Mouse (Mus musculus): ENCODE measurements around the gene Gtf2h4. TPM values are rescaled to one million over a fixed set of nuclear protein-coding genes. Genes with fewer than 3 reads are reported as not detected.

Gtf2h4 gene
- 20.7 and 21.0 TPM in 2 replicates for polyA plus RNA-seq (2014; fragmentation: Nextera tagmentation; extraction: Ambion mirVana)

DNA sequence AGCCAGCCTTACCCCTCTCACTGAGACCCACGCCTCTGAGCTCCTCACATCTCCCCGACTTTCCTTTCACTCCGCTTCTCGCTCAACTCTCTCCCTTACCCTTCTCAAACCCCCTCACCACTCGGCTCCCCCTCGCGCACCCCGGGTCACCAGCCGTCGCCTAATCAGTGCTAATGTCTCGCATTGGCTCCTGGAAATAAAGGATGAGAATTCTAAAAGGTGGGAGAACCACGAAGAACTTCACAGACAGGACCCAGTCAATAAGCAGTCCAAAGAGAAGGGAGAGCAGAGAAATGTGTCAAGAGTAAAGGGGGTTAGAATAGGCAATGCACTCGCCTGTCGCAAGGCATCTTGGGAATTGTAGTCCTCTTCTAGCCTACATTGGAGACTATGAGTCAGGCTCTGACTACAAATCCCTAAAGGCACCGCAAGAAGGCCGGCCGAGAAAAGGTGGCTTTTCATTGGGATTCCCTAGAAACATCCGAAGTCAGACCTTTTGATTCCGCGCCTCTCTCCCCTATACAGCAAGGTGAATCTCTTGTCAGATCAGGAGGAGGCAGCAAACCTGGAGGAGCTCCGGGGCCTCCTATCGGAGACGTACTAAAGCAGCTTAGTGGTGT is at the start of gene Gtf2h4:
Gene Gtf2h4, minus strand, starts transcription at position 324 of the 620 bp plus-strand sequence.
- peak; percentile 97 for ATAC-seq (ENCODE audit: low read depth)
- WGBS, result 2% methylated on average over 23 of the region's 23 CpGs
- Histone ChIP-seq H3K9me3 (ENCODE audit: control insufficient read depth, low read length) (no peaks in the 10 kb centered on the region), H3K27ac (ENCODE audit: low read depth, low read length) (no peak within 1 kb of the TSS), H3K9ac (replicated peaks; ENCODE audit: low read depth, low read length) (peak within 1 kb of the TSS; percentile 71), H3K36me3 (ENCODE audit: control insufficient read depth, insufficient read depth, low read length) (no peaks in the 10 kb centered on the region), H3K4me3 (ENCODE audit: low read depth, low read length) (peak within 1 kb of the TSS; percentile 54), H3K4me1 (ENCODE audit: control insufficient read depth, insufficient read depth, low read length) (peaks cover 4% of the 10 kb centered on the region; the same call in 1 of the 2 replicates), H3K4me2 (ENCODE audit: low read depth, low read length) (peak within 1 kb of the TSS; percentile 83), H3K27me3 (ENCODE audit: control insufficient read depth, insufficient read depth, low read length) (no peaks in the 10 kb centered on the region)

DNA sequence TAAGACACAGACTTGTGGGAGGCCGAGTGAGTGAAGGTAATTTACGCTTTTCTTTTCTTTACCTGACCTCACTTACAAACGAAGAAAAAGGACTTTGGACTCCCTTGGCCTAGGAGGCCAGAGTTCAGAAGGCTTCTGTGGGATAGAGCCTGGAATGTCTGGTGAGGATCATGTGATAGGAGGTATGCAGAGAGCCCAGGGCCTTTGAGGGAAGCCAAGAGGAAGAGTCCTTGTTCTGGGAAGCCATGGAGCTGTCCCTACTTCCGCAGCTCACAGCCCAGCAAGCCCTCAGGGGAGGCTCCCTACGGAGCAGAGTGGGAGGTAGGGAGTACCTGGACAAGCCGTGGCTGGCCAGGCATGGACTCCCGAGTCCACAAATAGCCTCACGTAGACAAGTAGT is 48.1 kb upstream of the Gtf2h4 start:
- 69% methylated on average over 8 of the region's 8 CpGs for WGBS
- H3K4me2 ChIP-seq (ENCODE audit: low read depth, low read length), result no peak overlapping the region
- no peak for ATAC-seq (ENCODE audit: low read depth)
- H3K9ac ChIP-seq (replicated peaks; ENCODE audit: low read depth, low read length), result no peak overlapping the region
- no peak overlapping the region for H3K4me3 ChIP-seq (ENCODE audit: low read depth, low read length)
- no peaks in the 10 kb centered on the region for H3K9me3 ChIP-seq (ENCODE audit: control insufficient read depth, low read length)
- H3K4me1 ChIP-seq (ENCODE audit: control insufficient read depth, insufficient read depth, low read length), result no peaks in the 10 kb centered on the region
- no peaks in the 10 kb centered on the region for H3K27me3 ChIP-seq (ENCODE audit: control insufficient read depth, insufficient read depth, low read length)
- no peak overlapping the region for H3K27ac ChIP-seq (ENCODE audit: low read depth, low read length)
- no peaks in the 10 kb centered on the region for H3K36me3 ChIP-seq (ENCODE audit: control insufficient read depth, insufficient read depth, low read length)

DNA sequence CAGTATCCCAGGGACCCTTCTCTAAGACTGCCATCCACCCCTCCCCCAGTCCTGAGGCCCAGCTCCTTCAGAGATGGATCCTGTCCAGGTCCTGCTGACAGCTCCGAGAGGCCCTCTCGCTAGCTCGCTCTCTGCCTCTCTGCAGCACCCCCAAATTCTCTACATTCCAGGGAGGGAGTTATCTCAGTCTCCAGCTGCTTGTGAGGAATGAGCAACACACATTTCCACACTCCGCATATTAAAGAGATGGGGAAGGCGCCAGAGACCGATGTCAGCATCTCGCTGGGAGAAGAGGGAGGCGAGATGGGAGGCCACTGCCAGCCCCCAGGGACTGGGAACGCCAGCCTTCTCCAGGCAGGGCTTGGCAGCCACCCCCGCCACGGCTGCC is 46.8 kb upstream of the Gtf2h4 start:
- no peaks in the 10 kb centered on the region for H3K4me1 ChIP-seq (ENCODE audit: control insufficient read depth, insufficient read depth, low read length)
- H3K27ac ChIP-seq (ENCODE audit: low read depth, low read length), result no peak overlapping the region
- no peaks in the 10 kb centered on the region for H3K9me3 ChIP-seq (ENCODE audit: control insufficient read depth, low read length)
- no peak overlapping the region for H3K4me3 ChIP-seq (ENCODE audit: low read depth, low read length)
- WGBS, result 22% methylated on average over 11 of the region's 11 CpGs
- H3K36me3 ChIP-seq (ENCODE audit: control insufficient read depth, insufficient read depth, low read length), result no peaks in the 10 kb centered on the region
- peak overlapping the region; percentile 6; the same call in 1 of the 2 replicates for H3K4me2 ChIP-seq (ENCODE audit: low read depth, low read length)
- peak; percentile 41; the same call in 1 of the 2 replicates for ATAC-seq (ENCODE audit: low read depth)
- no peaks in the 10 kb centered on the region for H3K27me3 ChIP-seq (ENCODE audit: control insufficient read depth, insufficient read depth, low read length)
- H3K9ac ChIP-seq (replicated peaks; ENCODE audit: low read depth, low read length), result no peak overlapping the region

DNA sequence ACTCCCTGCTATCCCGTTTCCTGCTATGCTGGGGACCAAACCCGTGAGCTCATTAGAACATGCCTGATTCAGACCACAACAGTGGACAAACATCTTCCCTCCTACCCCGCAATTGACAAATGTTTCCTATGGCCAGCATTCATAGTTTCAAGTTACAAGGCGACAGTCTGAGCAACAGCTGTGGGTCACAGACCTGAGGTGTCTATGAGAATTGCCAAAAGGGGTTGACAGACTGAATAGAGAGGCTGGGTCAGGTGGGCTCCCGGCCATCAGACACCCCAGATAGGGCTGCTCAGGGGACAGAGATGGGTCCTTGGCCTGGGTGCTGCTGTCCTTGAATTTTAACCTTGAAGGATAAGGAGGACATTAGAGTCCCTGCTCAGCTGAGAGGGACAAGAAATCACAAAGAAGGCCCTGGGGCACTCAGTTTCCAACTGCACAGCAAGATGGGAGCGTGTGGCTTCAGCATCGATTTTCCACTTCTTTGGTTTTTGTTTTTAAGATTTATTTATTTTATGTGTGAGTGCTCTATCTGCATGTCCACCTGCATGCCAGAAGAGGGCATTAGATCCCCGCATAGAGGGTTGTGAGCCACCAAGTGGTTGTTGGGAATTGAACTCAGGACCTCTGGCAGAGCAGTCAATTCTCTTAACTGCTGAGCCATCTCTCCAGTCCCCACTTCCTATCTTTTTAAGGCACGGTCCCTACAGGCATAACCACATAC is 46.2 kb upstream of the Gtf2h4 start:
- WGBS, result 58% methylated on average over 9 of the region's 9 CpGs
- Histone ChIP-seq H3K27me3 (ENCODE audit: control insufficient read depth, insufficient read depth, low read length) (no peaks in the 10 kb centered on the region), H3K9me3 (ENCODE audit: control insufficient read depth, low read length) (no peaks in the 10 kb centered on the region), H3K4me1 (ENCODE audit: control insufficient read depth, insufficient read depth, low read length) (no peaks in the 10 kb centered on the region), H3K4me3 (ENCODE audit: low read depth, low read length) (no peak overlapping the region), H3K27ac (ENCODE audit: low read depth, low read length) (no peak overlapping the region), H3K4me2 (ENCODE audit: low read depth, low read length) (no peak overlapping the region), H3K36me3 (ENCODE audit: control insufficient read depth, insufficient read depth, low read length) (no peaks in the 10 kb centered on the region), H3K9ac (replicated peaks; ENCODE audit: low read depth, low read length) (no peak overlapping the region)
- ATAC-seq (ENCODE audit: low read depth), result no peak

DNA sequence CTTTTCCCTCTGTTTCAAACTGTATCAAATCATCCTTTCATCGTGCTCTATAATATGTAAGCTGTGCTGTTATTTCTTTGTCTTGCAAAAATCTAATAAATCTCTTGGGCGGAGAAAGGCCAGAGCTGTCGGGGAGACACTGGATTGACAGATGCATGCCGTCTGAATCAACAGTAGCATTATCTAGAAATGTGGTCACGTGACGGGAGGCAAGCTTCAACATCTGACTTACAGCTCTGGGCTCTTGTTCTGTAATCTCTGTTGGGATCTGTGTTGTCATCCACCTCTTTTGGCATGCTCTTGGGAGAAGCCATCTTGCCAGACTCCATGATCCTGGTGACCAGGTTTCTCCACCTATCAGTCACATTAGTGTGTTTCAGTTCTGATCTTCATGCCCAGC is 43.5 kb upstream of the Gtf2h4 start:
- no peaks in the 10 kb centered on the region for H3K36me3 ChIP-seq (ENCODE audit: control insufficient read depth, insufficient read depth, low read length)
- H3K27ac ChIP-seq (ENCODE audit: low read depth, low read length), result no peak overlapping the region
- H3K9me3 ChIP-seq (ENCODE audit: control insufficient read depth, low read length), result no peaks in the 10 kb centered on the region
- H3K9ac ChIP-seq (replicated peaks; ENCODE audit: low read depth, low read length), result no peak overlapping the region
- no peak overlapping the region for H3K4me3 ChIP-seq (ENCODE audit: low read depth, low read length)
- H3K27me3 ChIP-seq (ENCODE audit: control insufficient read depth, insufficient read depth, low read length), result no peaks in the 10 kb centered on the region
- no peak for ATAC-seq (ENCODE audit: low read depth)
- WGBS, result 84% methylated on average over 6 of the region's 6 CpGs
- no peak overlapping the region for H3K4me2 ChIP-seq (ENCODE audit: low read depth, low read length)
- no peaks in the 10 kb centered on the region for H3K4me1 ChIP-seq (ENCODE audit: control insufficient read depth, insufficient read depth, low read length)

DNA sequence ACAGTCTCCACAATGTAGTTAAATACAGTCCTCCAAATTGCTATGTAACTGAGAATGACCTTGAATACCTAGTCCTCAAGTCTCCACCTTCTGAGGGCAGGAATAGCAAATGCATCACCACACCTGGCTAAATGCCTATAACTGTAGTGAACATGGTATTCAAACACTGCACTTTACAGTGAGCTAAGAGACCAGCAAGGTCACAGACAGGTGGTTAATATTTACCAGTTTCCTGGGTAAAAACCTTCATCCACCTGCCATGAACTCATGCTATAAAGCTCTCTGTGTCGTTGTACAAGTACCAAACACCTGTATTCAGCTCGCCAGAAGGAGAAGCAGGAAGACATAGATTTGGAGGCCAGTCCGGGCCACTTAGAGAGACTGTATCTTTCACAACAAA is 42.6 kb upstream of the Gtf2h4 start:
- no peak for ATAC-seq (ENCODE audit: low read depth)

DNA sequence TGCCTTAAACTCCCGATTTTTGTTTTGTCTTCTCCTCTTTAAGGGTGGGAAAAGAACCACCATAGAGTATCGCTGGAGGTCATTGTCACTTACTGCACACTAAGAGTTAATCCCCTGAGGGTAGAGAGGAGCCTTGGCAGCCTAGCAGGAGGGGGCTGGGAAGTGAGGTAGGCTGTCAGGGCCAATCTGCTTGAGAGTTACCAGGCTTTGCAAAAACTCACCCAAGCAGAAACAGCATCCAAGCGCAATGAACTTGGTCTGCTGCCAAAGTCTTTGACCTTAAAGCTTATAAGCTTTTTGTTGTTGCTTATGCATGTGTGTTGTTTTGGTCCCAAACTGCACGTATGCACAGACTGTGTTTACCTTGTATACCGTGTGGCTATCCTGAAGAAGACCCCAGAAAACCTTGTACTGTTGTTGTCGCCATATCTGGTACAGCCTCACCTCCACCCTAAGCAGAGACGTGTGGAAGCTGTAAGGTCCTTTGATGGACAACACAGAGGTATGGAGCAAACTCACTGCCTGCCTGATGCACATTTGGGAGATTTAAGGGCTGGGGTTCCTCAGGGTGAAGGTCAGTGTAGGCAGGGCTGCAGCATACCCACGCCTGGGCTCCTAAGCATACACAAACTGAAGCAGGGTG is 37.3 kb upstream of the Gtf2h4 start:
- H3K9me3 ChIP-seq (ENCODE audit: control insufficient read depth, low read length), result no peaks in the 10 kb centered on the region
- no peaks in the 10 kb centered on the region for H3K36me3 ChIP-seq (ENCODE audit: control insufficient read depth, insufficient read depth, low read length)
- no peak overlapping the region for H3K4me2 ChIP-seq (ENCODE audit: low read depth, low read length)
- 26% methylated on average over 8 of the region's 8 CpGs for WGBS
- peak; percentile 60; the same call in 1 of the 2 replicates for ATAC-seq (ENCODE audit: low read depth)
- H3K4me3 ChIP-seq (ENCODE audit: low read depth, low read length), result no peak overlapping the region
- H3K27ac ChIP-seq (ENCODE audit: low read depth, low read length), result peak overlapping the region; percentile 18; the same call in 1 of the 2 replicates
- peaks cover 9% of the 10 kb centered on the region; the same call in 1 of the 2 replicates for H3K4me1 ChIP-seq (ENCODE audit: control insufficient read depth, insufficient read depth, low read length)
- H3K27me3 ChIP-seq (ENCODE audit: control insufficient read depth, insufficient read depth, low read length), result no peaks in the 10 kb centered on the region
- no peak overlapping the region for H3K9ac ChIP-seq (replicated peaks; ENCODE audit: low read depth, low read length)

More for the DNA sequence above, 42.6 kb upstream of the Gtf2h4 start:
- Histone ChIP-seq H3K4me1 (ENCODE audit: control insufficient read depth, insufficient read depth, low read length) (peaks cover under 1% of the 10 kb centered on the region; the same call in 1 of the 2 replicates), H3K9me3 (ENCODE audit: control insufficient read depth, low read length) (no peaks in the 10 kb centered on the region), H3K27me3 (ENCODE audit: control insufficient read depth, insufficient read depth, low read length) (no peaks in the 10 kb centered on the region), H3K27ac (ENCODE audit: low read depth, low read length) (no peak overlapping the region), H3K36me3 (ENCODE audit: control insufficient read depth, insufficient read depth, low read length) (no peaks in the 10 kb centered on the region), H3K4me3 (ENCODE audit: low read depth, low read length) (no peak overlapping the region), H3K9ac (replicated peaks; ENCODE audit: low read depth, low read length) (no peak overlapping the region), H3K4me2 (ENCODE audit: low read depth, low read length) (no peak overlapping the region)
- 94% methylated on average over 3 of the region's 3 CpGs for WGBS

DNA sequence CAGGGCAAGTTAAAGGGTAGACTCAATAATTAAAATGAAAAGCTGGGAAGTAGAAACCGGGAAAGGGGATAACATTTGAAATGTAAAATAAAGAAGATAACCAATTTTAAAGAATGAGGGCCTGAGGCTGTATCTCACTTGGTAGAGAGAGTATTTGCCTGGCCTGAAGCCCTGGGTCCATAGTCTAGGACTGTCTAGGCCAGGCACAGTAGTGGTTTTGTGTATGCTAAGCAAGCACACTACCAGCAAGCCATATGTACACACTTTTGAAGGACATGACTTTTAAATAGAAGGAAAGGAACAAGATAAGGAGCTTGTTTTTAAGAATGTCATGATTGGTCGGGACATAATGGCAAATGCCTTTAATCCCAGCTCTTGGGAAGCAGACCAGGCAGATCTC is 35.1 kb upstream of the Gtf2h4 start:
- Histone ChIP-seq H3K27ac (ENCODE audit: low read depth, low read length) (no peak overlapping the region), H3K4me2 (ENCODE audit: low read depth, low read length) (no peak overlapping the region), H3K9ac (replicated peaks; ENCODE audit: low read depth, low read length) (no peak overlapping the region), H3K27me3 (ENCODE audit: control insufficient read depth, insufficient read depth, low read length) (no peaks in the 10 kb centered on the region), H3K4me1 (ENCODE audit: control insufficient read depth, insufficient read depth, low read length) (peaks cover 24% of the 10 kb centered on the region), H3K36me3 (ENCODE audit: control insufficient read depth, insufficient read depth, low read length) (no peaks in the 10 kb centered on the region), H3K9me3 (ENCODE audit: control insufficient read depth, low read length) (no peaks in the 10 kb centered on the region), H3K4me3 (ENCODE audit: low read depth, low read length) (no peak overlapping the region)
- WGBS, result 83% methylated on average over 2 of the region's 2 CpGs
- no peak for ATAC-seq (ENCODE audit: low read depth)

DNA sequence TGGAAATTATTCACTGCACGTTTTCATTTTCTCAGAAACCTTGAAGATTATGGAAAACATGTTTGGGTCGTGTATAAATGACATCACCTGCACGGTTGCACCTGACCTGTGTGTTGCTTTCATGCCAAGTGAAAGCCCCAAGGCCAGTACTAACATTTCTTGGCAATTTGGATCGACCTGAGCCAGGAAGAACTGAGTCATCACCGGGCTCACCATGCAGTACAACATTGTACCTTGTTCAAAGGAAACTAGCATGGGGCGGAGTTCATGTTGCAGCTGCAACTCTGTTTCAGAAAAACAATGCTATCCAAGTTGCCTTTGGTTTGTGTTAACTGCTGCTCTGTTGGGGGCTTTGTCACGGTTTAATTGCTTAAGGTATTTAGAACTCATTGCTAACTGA is 34.4 kb upstream of the Gtf2h4 start:
- Histone ChIP-seq H3K27me3 (ENCODE audit: control insufficient read depth, insufficient read depth, low read length) (no peaks in the 10 kb centered on the region), H3K4me3 (ENCODE audit: low read depth, low read length) (no peak overlapping the region), H3K27ac (ENCODE audit: low read depth, low read length) (no peak overlapping the region), H3K36me3 (ENCODE audit: control insufficient read depth, insufficient read depth, low read length) (no peaks in the 10 kb centered on the region), H3K9ac (replicated peaks; ENCODE audit: low read depth, low read length) (no peak overlapping the region), H3K9me3 (ENCODE audit: control insufficient read depth, low read length) (no peaks in the 10 kb centered on the region), H3K4me2 (ENCODE audit: low read depth, low read length) (no peak overlapping the region), H3K4me1 (ENCODE audit: control insufficient read depth, insufficient read depth, low read length) (peaks cover 24% of the 10 kb centered on the region)
- 50% methylated on average over 7 of the region's 7 CpGs for WGBS
- ATAC-seq (ENCODE audit: low read depth), result no peak

Measured in neural tube, embryonic 14.5 days (tissue).